Mouse (Mus musculus) CH12.LX (cell line): ENCODE measurements around the gene Stk32c.

ENCODE experiments used
- CHD1 ChIP-seq: IDR thresholded peaks from 2 replicates; pipeline ENCODE4 v1.6.1; 2012; ENCODE audit warnings: low read depth, low read length, improper control_type of control experiment, inconsistent platforms
- CHD2 ChIP-seq: IDR thresholded peaks from 2 replicates; pipeline ENCODE4 v1.6.1; 2011; ENCODE audit warnings: low read length, improper control_type of control experiment
- CTCF ChIP-seq, 2 experiments: IDR thresholded peaks in 1 of 2; conservative IDR thresholded peaks in 1 of 2; 2 replicates each; pipeline ENCODE4 v1.5.1; 2011 to 2012; ENCODE audit warnings: low read depth in 2 of 2, low read length in 2 of 2, improper control_type of control experiment in 1 of 2, inconsistent platforms in 1 of 2, mild to moderate bottlenecking in 1 of 2, moderate library complexity in 1 of 2
- E2F4 ChIP-seq: IDR thresholded peaks from 2 replicates; pipeline ENCODE4 v1.6.1; 2011; ENCODE audit warnings: low read depth, low read length, improper control_type of control experiment; ENCODE audit not compliant: insufficient replicate concordance
- ELF1 ChIP-seq: IDR thresholded peaks from 2 replicates; pipeline ENCODE4 v1.6.1; 2014; ENCODE audit warnings: low read depth, mild to moderate bottlenecking, inconsistent platforms, low read length, improper control_type of control experiment
- EP300 ChIP-seq: IDR thresholded peaks from 2 replicates; pipeline ENCODE4 v1.6.1; 2011; ENCODE audit warnings: low read length, improper control_type of control experiment
- HCFC1 ChIP-seq: IDR thresholded peaks from 2 replicates; pipeline ENCODE4 v1.6.1; 2012; ENCODE audit warnings: low read depth, mild to moderate bottlenecking, inconsistent platforms, low read length, improper control_type of control experiment
- KAT2A ChIP-seq: IDR thresholded peaks from 2 replicates; pipeline ENCODE4 v1.6.1; 2012; ENCODE audit warnings: low read length, improper control_type of control experiment, inconsistent platforms; ENCODE audit not compliant: insufficient replicate concordance
- MAZ ChIP-seq: IDR thresholded peaks from 2 replicates; pipeline ENCODE4 v1.6.1; 2012; ENCODE audit warnings: low read depth, mild to moderate bottlenecking, inconsistent platforms, low read length, improper control_type of control experiment, moderate library complexity
- POLR2A ChIP-seq: IDR thresholded peaks from 2 replicates; pipeline ENCODE4 v1.6.1; 2011; ENCODE audit warnings: low read depth, mild to moderate bottlenecking, improper control_type of control experiment, low read length
- TBP ChIP-seq: conservative IDR thresholded peaks from 2 replicates; pipeline ENCODE4 v1.6.1; 2011; ENCODE audit warnings: low read depth, low read length, improper control_type of control experiment
- USF1 ChIP-seq: IDR thresholded peaks from 2 replicates; pipeline ENCODE4 v1.6.1; 2014; ENCODE audit warnings: low read depth, mild to moderate bottlenecking, inconsistent platforms, low read length, improper control_type of control experiment
- ZC3H11A ChIP-seq: IDR thresholded peaks from 2 replicates; pipeline ENCODE4 v1.6.1; 2012; ENCODE audit warnings: low read depth, mild to moderate bottlenecking, inconsistent platforms, low read length, improper control_type of control experiment
- ZMIZ1 ChIP-seq: IDR thresholded peaks from 2 replicates; pipeline ENCODE4 v1.6.1; 2012; ENCODE audit warnings: low read depth, mild to moderate bottlenecking, inconsistent platforms, low read length, improper control_type of control experiment

- TF ChIP-seq HCFC1 (no peak), CHD1 (no peak), EP300 (no peak), USF1 (no peak), POLR2A (no peak), CTCF (conservative IDR thresholded peaks at IDR 0.05 in 1 of 2, IDR thresholded peaks at IDR 0.05 in 1 of 2; ENCODE audit: low read depth in 2 of 2, low read length in 2 of 2) (no peak), TBP (no peak), E2F4 (no peak), ZC3H11A (no peak), CHD2 (no peak), ELF1 (no peak), MAZ (no peak), KAT2A (no peak), ZMIZ1 (no peak)
Observed at GRCm38 (mm10) chr7:139147360-139147759, 65.7 kb downstream of the Stk32c start.
